Mouse (Mus musculus): ENCODE results near the gene Ptprh. TPM values are rescaled to one million over a fixed set of nuclear protein-coding genes. Genes with fewer than 3 reads are reported as not detected.

Gene Ptprh
- polyA plus RNA-seq, 1 experiment = not detected

- 86% methylated on average over 33 of the region's 33 CpGs for WGBS
- no peak overlapping the region for H3K4me3 ChIP-seq (replicated peaks; ENCODE audit: control insufficient read depth, low read depth, low read length)
- H3K4me1 ChIP-seq (ENCODE audit: control insufficient read depth, insufficient read depth, low read length) = peaks cover 2% of the 10 kb centered on the region; the same call in 1 of the 2 replicates
Observed at GRCm38 (mm10) chr7:4523205-4524130, 80.4 kb downstream of the Ptprh start.

GRCm38 (mm10) chr7:4522292-4522691 lies 81.5 kb downstream of the Ptprh start:
- WGBS = 70% methylated on average over 6 of the region's 6 CpGs

More at GRCm38 (mm10) chr7:4523205-4524130, 80.4 kb downstream of the Ptprh start:
- H3K27ac ChIP-seq (ENCODE audit: control insufficient read depth, insufficient read depth, low read depth, low read length, poor library complexity) = no peak overlapping the region
- TF ChIP-seq POLR2A (IDR thresholded peaks at IDR 0.05; ENCODE audit: borderline replicate concordance, control insufficient read depth, low read depth, low read length) (no peak), CTCF (IDR thresholded peaks at IDR 0.05; ENCODE audit: control insufficient read depth, insufficient read depth, low read length) (no peak)

GRCm38 (mm10) chr7:4521231-4522003 lies 82.4 kb downstream of the Ptprh start:
- Histone ChIP-seq H3K4me1 (ENCODE audit: control insufficient read depth, insufficient read depth, low read length) (peaks cover 3% of the 10 kb centered on the region; the same call in 1 of the 2 replicates), H3K4me3 (replicated peaks; ENCODE audit: control insufficient read depth, low read depth, low read length) (no peak overlapping the region), H3K27ac (ENCODE audit: control insufficient read depth, insufficient read depth, low read depth, low read length, poor library complexity) (no peak overlapping the region)
- WGBS = 40% methylated on average over 32 of the region's 32 CpGs
- no peak for TF ChIP-seq POLR2A (IDR thresholded peaks at IDR 0.05; ENCODE audit: borderline replicate concordance, control insufficient read depth, low read depth, low read length)
- 0 out of 2 replicates have a peak, but pooled peaks have one; percentile 9 for TF ChIP-seq CTCF (IDR thresholded peaks at IDR 0.05; ENCODE audit: control insufficient read depth, insufficient read depth, low read length)

More at GRCm38 (mm10) chr7:4522292-4522691, 81.5 kb downstream of the Ptprh start:
- TF ChIP-seq CTCF (IDR thresholded peaks at IDR 0.05; ENCODE audit: control insufficient read depth, insufficient read depth, low read length) = no peak
- TF ChIP-seq POLR2A (IDR thresholded peaks at IDR 0.05; ENCODE audit: borderline replicate concordance, control insufficient read depth, low read depth, low read length) = no peak
- Histone ChIP-seq H3K27ac (ENCODE audit: control insufficient read depth, insufficient read depth, low read depth, low read length, poor library complexity) (no peak overlapping the region), H3K4me1 (ENCODE audit: control insufficient read depth, insufficient read depth, low read length) (peaks cover 3% of the 10 kb centered on the region; the same call in 1 of the 2 replicates), H3K4me3 (replicated peaks; ENCODE audit: control insufficient read depth, low read depth, low read length) (no peak overlapping the region)

- Histone ChIP-seq H3K4me3 (replicated peaks; ENCODE audit: control insufficient read depth, low read depth, low read length) (no peak overlapping the region), H3K4me1 (ENCODE audit: control insufficient read depth, insufficient read depth, low read length) (peaks cover 3% of the 10 kb centered on the region; the same call in 1 of the 2 replicates), H3K27ac (ENCODE audit: control insufficient read depth, insufficient read depth, low read depth, low read length, poor library complexity) (no peak overlapping the region)
- TF ChIP-seq CTCF (IDR thresholded peaks at IDR 0.05; ENCODE audit: control insufficient read depth, insufficient read depth, low read length) (no peak), POLR2A (IDR thresholded peaks at IDR 0.05; ENCODE audit: borderline replicate concordance, control insufficient read depth, low read depth, low read length) (no peak)
- WGBS = 4% methylated on average over 1 of the region's 1 CpGs
Observed at GRCm38 (mm10) chr7:4518487-4518886, 85.4 kb downstream of the Ptprh start.

- 54% methylated on average over 4 of the region's 4 CpGs for WGBS
- peaks cover 3% of the 10 kb centered on the region; the same call in 1 of the 2 replicates for H3K4me1 ChIP-seq (ENCODE audit: control insufficient read depth, insufficient read depth, low read length)
- no peak within 1 kb of the TSS for H3K27ac ChIP-seq (ENCODE audit: control insufficient read depth, insufficient read depth, low read depth, low read length, poor library complexity)
- no peak for TF ChIP-seq CTCF (IDR thresholded peaks at IDR 0.05; ENCODE audit: control insufficient read depth, insufficient read depth, low read length)
- no peak for TF ChIP-seq POLR2A (IDR thresholded peaks at IDR 0.05; ENCODE audit: borderline replicate concordance, control insufficient read depth, low read depth, low read length)
- H3K4me3 ChIP-seq (replicated peaks; ENCODE audit: control insufficient read depth, low read depth, low read length) = no peak within 1 kb of the TSS
Observed at GRCm38 (mm10) chr7:4516332-4517050, 87.3 kb downstream of the Ptprh start, which contains the start of gene Tnnt1. TSS of gene Tnnt1 (minus strand) at chr7:4516382.

- H3K4me3 ChIP-seq (replicated peaks; ENCODE audit: control insufficient read depth, low read depth, low read length) = no peak overlapping the region
- peaks cover 3% of the 10 kb centered on the region; the same call in 1 of the 2 replicates for H3K4me1 ChIP-seq (ENCODE audit: control insufficient read depth, insufficient read depth, low read length)
- 82% methylated on average over 6 of the region's 6 CpGs for WGBS
- H3K27ac ChIP-seq (ENCODE audit: control insufficient read depth, insufficient read depth, low read depth, low read length, poor library complexity) = no peak overlapping the region
- TF ChIP-seq POLR2A (IDR thresholded peaks at IDR 0.05; ENCODE audit: borderline replicate concordance, control insufficient read depth, low read depth, low read length) = no peak
- no peak for TF ChIP-seq CTCF (IDR thresholded peaks at IDR 0.05; ENCODE audit: control insufficient read depth, insufficient read depth, low read length)
Observed at GRCm38 (mm10) chr7:4515853-4516252, 88.0 kb downstream of the Ptprh start.

- TF ChIP-seq POLR2A (IDR thresholded peaks at IDR 0.05; ENCODE audit: borderline replicate concordance, control insufficient read depth, low read depth, low read length) (no peak), CTCF (IDR thresholded peaks at IDR 0.05; ENCODE audit: control insufficient read depth, insufficient read depth, low read length) (no peak)
- 84% methylated on average over 6 of the region's 6 CpGs for WGBS
- Histone ChIP-seq H3K4me3 (replicated peaks; ENCODE audit: control insufficient read depth, low read depth, low read length) (no peak overlapping the region), H3K27ac (ENCODE audit: control insufficient read depth, insufficient read depth, low read depth, low read length, poor library complexity) (no peak overlapping the region), H3K4me1 (ENCODE audit: control insufficient read depth, insufficient read depth, low read length) (peaks cover 4% of the 10 kb centered on the region)
Observed at GRCm38 (mm10) chr7:4513829-4514712, 89.8 kb downstream of the Ptprh start.

Measured in bone marrow, adult 2 months (tissue).